In the genomic region with DNA sequence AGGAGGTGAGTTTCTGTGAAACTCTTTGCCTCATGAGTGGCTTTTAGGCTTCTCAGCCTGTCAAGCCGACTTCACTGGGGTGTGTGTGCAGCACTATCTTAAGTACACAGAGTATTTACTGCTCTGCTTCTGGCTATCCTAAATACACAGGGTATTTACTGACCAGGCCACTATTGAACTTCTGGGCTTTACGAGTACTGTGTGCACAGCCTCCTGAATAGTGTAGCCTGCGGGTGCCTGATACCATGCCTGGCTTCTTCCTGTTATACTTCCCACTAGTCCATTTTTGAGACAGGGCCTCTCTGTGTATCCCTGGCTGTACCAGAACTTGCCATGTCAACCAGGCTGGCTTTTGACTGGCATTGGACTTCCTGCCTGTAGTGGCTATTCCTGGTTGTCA, we compare ENCODE assay signal across 37 mouse cellular contexts. TPM values are rescaled to one million over a fixed set of nuclear protein-coding genes. Genes with fewer than 3 reads are reported as not detected.
DNase-seq lines count a peak whose midpoint lies in the region; ATAC-seq lines count a peak whose summit lies in the region.
"Had no signal": no experiment of that assay in that cellular context is flagged by ENCODE, and none has a peak within 500 bp of the region (broad histone marks: within the 10 kb centered on the region; RNA-seq: fewer than 3 reads in every experiment).

No protein-coding gene starts in this region.

- H3K27me3 ChIP-seq in midbrain, embryonic 11.5 days (ENCODE audit: control insufficient read depth, insufficient read depth, low read length) = no peaks in the 10 kb centered on the region
- H3K27me3 ChIP-seq in midbrain, embryonic 13.5 days = 0 out of 2 replicates have a peak, but pooled peaks cover 3% of the 10 kb centered on the region
- H3K27me3 ChIP-seq in liver, embryonic 16.5 days (ENCODE audit: control insufficient read depth, insufficient read depth, low read depth, low read length) = no peaks in the 10 kb centered on the region
- H3K27me3 ChIP-seq in stomach, embryonic 15.5 days (replicated peaks) = no peaks in the 10 kb centered on the region
- H3K27me3 ChIP-seq: CH12.LX; embryonic facial prominence, embryonic 13.5 days; forebrain, embryonic 13.5 days; heart, embryonic 12.5 days; heart, embryonic 15.5 days; hindbrain, embryonic 13.5 days; Patski had no signal

- H3K27ac ChIP-seq in midbrain, embryonic 11.5 days (ENCODE audit: low read depth, low read length) = no peak overlapping the region
- no peak overlapping the region for H3K27ac ChIP-seq in midbrain, embryonic 13.5 days
- H3K27ac ChIP-seq in liver, embryonic 16.5 days (ENCODE audit: low read length) = peak overlapping the region; percentile 48; the same call in 1 of the 2 replicates
- H3K27ac ChIP-seq in stomach, embryonic 15.5 days = peak overlapping the region; percentile 51; the same call in 1 of the 2 replicates
- H3K27ac ChIP-seq: embryonic facial prominence, embryonic 10.5 days; embryonic facial prominence, embryonic 13.5 days; forebrain, embryonic 13.5 days; gastrocnemius, adult 2 months; heart, embryonic 15.5 days; hindbrain, embryonic 10.5 days; hindbrain, embryonic 13.5 days had no signal

- H3K4me2 ChIP-seq in midbrain, embryonic 11.5 days = no peak overlapping the region
- no peak overlapping the region for H3K4me2 ChIP-seq in midbrain, embryonic 13.5 days (replicated peaks)
- no peak overlapping the region for H3K4me2 ChIP-seq in liver, embryonic 16.5 days (ENCODE audit: low read depth, low read length)
- no peak overlapping the region for H3K4me2 ChIP-seq in stomach, embryonic 15.5 days
- H3K4me2 ChIP-seq: embryonic facial prominence, embryonic 13.5 days; forebrain, embryonic 13.5 days; heart, embryonic 12.5 days; heart, embryonic 15.5 days; hindbrain, embryonic 13.5 days had no signal

- no peaks in the 10 kb centered on the region for H3K36me3 ChIP-seq in midbrain, embryonic 11.5 days (ENCODE audit: control insufficient read depth, insufficient read depth, low read length)
- no peaks in the 10 kb centered on the region for H3K36me3 ChIP-seq in midbrain, embryonic 13.5 days
- no peaks in the 10 kb centered on the region for H3K36me3 ChIP-seq in liver, embryonic 16.5 days (ENCODE audit: control insufficient read depth, insufficient read depth)
- no peaks in the 10 kb centered on the region for H3K36me3 ChIP-seq in stomach, embryonic 15.5 days
- H3K36me3 ChIP-seq: embryonic facial prominence, embryonic 10.5 days; embryonic facial prominence, embryonic 13.5 days; heart, embryonic 12.5 days; heart, embryonic 15.5 days; hindbrain, embryonic 10.5 days; hindbrain, embryonic 13.5 days had no signal

- no peak overlapping the region for H3K4me3 ChIP-seq in midbrain, embryonic 11.5 days (ENCODE audit: low read depth, low read length)
- no peak overlapping the region for H3K4me3 ChIP-seq in midbrain, embryonic 13.5 days (replicated peaks)
- H3K4me3 ChIP-seq in liver, embryonic 16.5 days (ENCODE audit: low read depth, low read length) = no peak overlapping the region
- no peak overlapping the region for H3K4me3 ChIP-seq in stomach, embryonic 15.5 days (replicated peaks)
- H3K4me3 ChIP-seq: embryonic facial prominence, embryonic 10.5 days; embryonic facial prominence, embryonic 13.5 days; erythroblast, embryonic 14.5 days; forebrain, embryonic 13.5 days; gastrocnemius, adult 2 months; heart, embryonic 12.5 days; heart, embryonic 15.5 days; hindbrain, embryonic 10.5 days; hindbrain, embryonic 13.5 days had no signal

- no peak for ATAC-seq in midbrain, embryonic 11.5 days (ENCODE audit: low FRiP score)
- ATAC-seq in midbrain, embryonic 13.5 days = no peak
- ATAC-seq in liver, embryonic 16.5 days (ENCODE audit: low read depth) = no peak; the same call in 1 of the 2 replicates
- ATAC-seq in stomach, embryonic 15.5 days (ENCODE audit: insufficient read depth, low FRiP score, low read depth) = peak; percentile 15; the same call in 1 of the 2 replicates
- no peak for ATAC-seq in inflammation-experienced regulatory T-cells, adult 6 months
- ATAC-seq: forebrain, embryonic 13.5 days; forebrain, postnatal 0 days; hindbrain, embryonic 16.5 days; Patski had no signal

- H3K4me1 ChIP-seq in midbrain, embryonic 11.5 days (ENCODE audit: control insufficient read depth, insufficient read depth, low read length) = peaks cover 8% of the 10 kb centered on the region
- H3K4me1 ChIP-seq in midbrain, embryonic 13.5 days (replicated peaks) = peaks cover 18% of the 10 kb centered on the region
- H3K4me1 ChIP-seq in liver, embryonic 16.5 days (ENCODE audit: control insufficient read depth, low read depth, low read length) = peaks cover 13% of the 10 kb centered on the region
- no peaks in the 10 kb centered on the region for H3K4me1 ChIP-seq in stomach, embryonic 15.5 days

- no peak overlapping the region for H3K9ac ChIP-seq in midbrain, embryonic 11.5 days (ENCODE audit: low read length)
- no peak overlapping the region for H3K9ac ChIP-seq in midbrain, embryonic 13.5 days (replicated peaks)
- H3K9ac ChIP-seq in liver, embryonic 16.5 days (ENCODE audit: low read depth, low read length) = no peak overlapping the region
- H3K9ac ChIP-seq in stomach, embryonic 15.5 days = no peak overlapping the region
- H3K9ac ChIP-seq: embryonic facial prominence, embryonic 13.5 days; forebrain, embryonic 13.5 days; forebrain, postnatal 0 days; heart, embryonic 12.5 days; heart, embryonic 15.5 days; hindbrain, embryonic 13.5 days had no signal

- DNase-seq in midbrain, embryonic 11.5 days (ENCODE audit: low spot score, missing footprints) = peak; percentile 45
- peak; percentile 60 for DNase-seq in yolk sac, embryonic 10.5 days (ENCODE audit: low spot score)
- no peak for DNase-seq in left cerebral cortex, adult 9 months (ENCODE audit: low spot score in 2 of 2)
- DNase-seq in thymus, postnatal 14 days = no peak
- DNase-seq: adrenal gland, adult 2 months; adrenal gland, postnatal 25 days; B cell, adult 2 months; cerebellum, adult 11-12 months; cerebellum, adult 8-10 months; cerebellum, postnatal 10 days; cerebellum, postnatal 36 days; embryo, embryonic 11 days; forebrain, postnatal 0 days; gastrocnemius, adult 2 months; gastrocnemius, postnatal 14 days; heart, adult 11 months; heart, postnatal 10 days; heart, postnatal 36 days had no signal

- no peaks in the 10 kb centered on the region for H3K9me3 ChIP-seq in midbrain, embryonic 11.5 days (ENCODE audit: control insufficient read depth, low read length)
- no peaks in the 10 kb centered on the region for H3K9me3 ChIP-seq in midbrain, embryonic 13.5 days
- no peaks in the 10 kb centered on the region for H3K9me3 ChIP-seq in liver, embryonic 16.5 days (replicated peaks; ENCODE audit: control insufficient read depth, low read length)
- no peaks in the 10 kb centered on the region for H3K9me3 ChIP-seq in stomach, embryonic 15.5 days
- H3K9me3 ChIP-seq: embryonic facial prominence, embryonic 10.5 days; embryonic facial prominence, embryonic 13.5 days; forebrain, embryonic 13.5 days; G1E; heart, embryonic 15.5 days; hindbrain, embryonic 13.5 days had no signal

- 71% methylated on average over 3 of the region's 3 CpGs for WGBS in midbrain, embryonic 11.5 days
- WGBS in midbrain, embryonic 13.5 days = 78% methylated on average over 3 of the region's 3 CpGs
- 33% methylated on average over 3 of the region's 3 CpGs for WGBS in liver, embryonic 16.5 days (ENCODE audit: insufficient replicate concordance)
- WGBS in stomach, embryonic 15.5 days = 53% methylated on average over 3 of the region's 3 CpGs

RNA-seq across cellular contexts. Expression of gene R3hdm2, which starts 2.4 kb away (rescaled TPM):
- polyA plus RNA-seq in midbrain, embryonic 11.5 days (2014; fragmentation: Nextera tagmentation; extraction: Ambion mirVana) = 27.0 and 27.7 TPM in 2 replicates
- 35.0 and 36.1 TPM in 2 replicates for polyA plus RNA-seq in midbrain, embryonic 13.5 days (2015; fragmentation: Nextera tagmentation; extraction: Ambion mirVana)
- 10.2 and 13.3 TPM in 2 replicates for polyA plus RNA-seq in liver, embryonic 16.5 days (2015; fragmentation: Nextera tagmentation; extraction: Ambion mirVana)
- polyA plus RNA-seq in stomach, embryonic 15.5 days (2015; fragmentation: Nextera tagmentation; extraction: Ambion mirVana) = 26.5 and 34.1 TPM in 2 replicates
- polyA plus RNA-seq in inflammation-experienced regulatory T-cells, adult 6 months (2017; shearing (Covaris generic)) = 10 to 100 TPM; 11.8 to 17.6 (median 12.0) TPM

RNA-seq across cellular contexts. Expression of gene Inhbc, which starts 7.5 kb away (rescaled TPM):
- polyA plus RNA-seq in midbrain, embryonic 11.5 days (2014; fragmentation: Nextera tagmentation; extraction: Ambion mirVana) = not detected in 2 replicates
- not detected in 2 replicates for polyA plus RNA-seq in midbrain, embryonic 13.5 days (2015; fragmentation: Nextera tagmentation; extraction: Ambion mirVana)
- polyA plus RNA-seq in liver, embryonic 16.5 days (2015; fragmentation: Nextera tagmentation; extraction: Ambion mirVana) = 4.3 and 5.9 TPM in 2 replicates
- polyA plus RNA-seq in stomach, embryonic 15.5 days (2015; fragmentation: Nextera tagmentation; extraction: Ambion mirVana) = 0.27 TPM in 2 replicates
- not detected for polyA plus RNA-seq in inflammation-experienced regulatory T-cells, adult 6 months (2017; shearing (Covaris generic))
- polyA plus RNA-seq: brain, embryonic 14.5 days; cortical plate, adult 2 months; embryonic facial prominence, embryonic 13.5 days; erythroblast, embryonic 14.5 days; forebrain, embryonic 13.5 days; forebrain, postnatal 0 days; frontal cortex, adult 2 months; G1E; heart, embryonic 12.5 days; heart, embryonic 15.5 days; hindbrain, embryonic 16.5 days; Patski had no signal

RNA-seq across cellular contexts. Expression of gene Inhbe, which starts 23.5 kb away (rescaled TPM):
- polyA plus RNA-seq in midbrain, embryonic 11.5 days (2014; fragmentation: Nextera tagmentation; extraction: Ambion mirVana) = not detected in 2 replicates
- 0.04 TPM in 1 of 2 replicates, not detected in the other for polyA plus RNA-seq in midbrain, embryonic 13.5 days (2015; fragmentation: Nextera tagmentation; extraction: Ambion mirVana)
- polyA plus RNA-seq in liver, embryonic 16.5 days (2015; fragmentation: Nextera tagmentation; extraction: Ambion mirVana) = 0.78 and 0.99 TPM in 2 replicates
- 0.05 TPM in 1 of 2 replicates, not detected in the other for polyA plus RNA-seq in stomach, embryonic 15.5 days (2015; fragmentation: Nextera tagmentation; extraction: Ambion mirVana)
- polyA plus RNA-seq in inflammation-experienced regulatory T-cells, adult 6 months (2017; shearing (Covaris generic)) = not detected
- polyA plus RNA-seq: brain, embryonic 14.5 days; embryonic facial prominence, embryonic 10.5 days; erythroblast, embryonic 14.5 days; forebrain, postnatal 0 days; heart, embryonic 12.5 days; hindbrain, embryonic 10.5 days; hindbrain, embryonic 13.5 days had no signal

RNA-seq across cellular contexts. Expression of gene Gli1, which starts 35.9 kb away (rescaled TPM):
- 3.1 and 4.1 TPM in 2 replicates for polyA plus RNA-seq in midbrain, embryonic 11.5 days (2014; fragmentation: Nextera tagmentation; extraction: Ambion mirVana)
- 1.3 and 1.5 TPM in 2 replicates for polyA plus RNA-seq in midbrain, embryonic 13.5 days (2015; fragmentation: Nextera tagmentation; extraction: Ambion mirVana)
- 0.15 and 0.21 TPM in 2 replicates for polyA plus RNA-seq in liver, embryonic 16.5 days (2015; fragmentation: Nextera tagmentation; extraction: Ambion mirVana)
- polyA plus RNA-seq in stomach, embryonic 15.5 days (2015; fragmentation: Nextera tagmentation; extraction: Ambion mirVana) = 9.1 and 10.1 TPM in 2 replicates
- polyA plus RNA-seq in inflammation-experienced regulatory T-cells, adult 6 months (2017; shearing (Covaris generic)) = under 1 TPM in 2 of 3 experiments, not detected in 1; 0.49 to 0.56 TPM
- polyA plus RNA-seq: erythroblast, embryonic 14.5 days had no signal

RNA-seq across cellular contexts. Expression of gene Arhgap9, which starts 55.9 kb away (rescaled TPM):
- 1.1 and 1.4 TPM in 2 replicates for polyA plus RNA-seq in midbrain, embryonic 11.5 days (2014; fragmentation: Nextera tagmentation; extraction: Ambion mirVana)
- 0.77 and 1.4 TPM in 2 replicates for polyA plus RNA-seq in midbrain, embryonic 13.5 days (2015; fragmentation: Nextera tagmentation; extraction: Ambion mirVana)
- polyA plus RNA-seq in liver, embryonic 16.5 days (2015; fragmentation: Nextera tagmentation; extraction: Ambion mirVana) = 12.2 and 13.2 TPM in 2 replicates
- 5.6 and 6.3 TPM in 2 replicates for polyA plus RNA-seq in stomach, embryonic 15.5 days (2015; fragmentation: Nextera tagmentation; extraction: Ambion mirVana)
- polyA plus RNA-seq in inflammation-experienced regulatory T-cells, adult 6 months (2017; shearing (Covaris generic)) = 100 to 1,000 TPM in 2 of 3 experiments, 10 to 100 TPM in 1; 91.9 to 112 (median 108) TPM
- polyA plus RNA-seq: Patski had no signal

Comparison
In these comparisons a context has a peak if more than half of its experiments do, and no peak if none do; other contexts are left out.
1. DNase-seq: peak in midbrain, embryonic 11.5 days (single experiment) and yolk sac, embryonic 10.5 days (single experiment); none in left cerebral cortex, adult 9 months (0 of 2) and thymus, postnatal 14 days (single experiment).
2. H3K27ac ChIP-seq: peak in liver, embryonic 16.5 days (single experiment) and stomach, embryonic 15.5 days (single experiment); none in midbrain, embryonic 11.5 days (single experiment) and midbrain, embryonic 13.5 days (single experiment).